Mouse (Mus musculus): ENCODE data around the gene Btbd3.

GRCm38 (mm10) chr2:138262885-138263284 lies 6.5 kb downstream of the Btbd3 start:
- TF ChIP-seq POLR2A (IDR thresholded peaks at IDR 0.05; ENCODE audit: control insufficient read depth, extremely low read depth, insufficient read depth, low read length, poor library complexity) (no peak), CTCF (IDR thresholded peaks at IDR 0.05; ENCODE audit: borderline replicate concordance, control insufficient read depth, extremely low read depth, insufficient read depth, low read length, poor library complexity) (no peak)
